Mouse (Mus musculus) heart, adult 8-10 months (tissue): ENCODE results near the gene Cnst. TPM values are rescaled to one million over a fixed set of nuclear protein-coding genes. Genes with fewer than 3 reads are reported as not detected.

ENCODE experiments used
- DNase-seq: peaks from one replicate; pipeline ENCODE4 v3.0.0; 2022; ENCODE audit warnings: low spot score
- total RNA-seq, 4 experiments: library from RNA; stranded (reverse); gene quantifications; 2 replicates each; pipeline ENCODE4 v1.2.4; 2022

Gene Cnst
- total RNA-seq, 4 experiments from 2014 or later, result 44.7 to 54.0 (median 46.4) TPM

- DNase-seq, result peak; percentile 27
These were observed 7.2 kb downstream of the Cnst start for GRCm38 (mm10) chr1:179553197-179553948.

- DNase-seq, result no peak
These were observed 7.8 kb downstream of the Cnst start for GRCm38 (mm10) chr1:179553949-179554347.

- no peak for DNase-seq
These were observed 10.8 kb downstream of the Cnst start for GRCm38 (mm10) chr1:179556921-179557320.

GRCm38 (mm10) chr1:179559446-179560194, 13.4 kb downstream of the Cnst start:
- peak; percentile 69 for DNase-seq

GRCm38 (mm10) chr1:179560845-179561430, 14.8 kb downstream of the Cnst start:
- DNase-seq, result no peak

GRCm38 (mm10) chr1:179563211-179563610, 17.0 kb downstream of the Cnst start:
- DNase-seq, result no peak

GRCm38 (mm10) chr1:179563926-179564325, 17.8 kb downstream of the Cnst start:
- no peak for DNase-seq

- no peak for DNase-seq
These were observed 21.4 kb downstream of the Cnst start for GRCm38 (mm10) chr1:179567558-179567957.

- DNase-seq, result no peak
These were observed 22.7 kb downstream of the Cnst start for GRCm38 (mm10) chr1:179568690-179569398.

- no peak for DNase-seq
These were observed 24.3 kb downstream of the Cnst start for GRCm38 (mm10) chr1:179570482-179570881.

GRCm38 (mm10) chr1:179571686-179572085, 25.5 kb downstream of the Cnst start:
- no peak for DNase-seq

GRCm38 (mm10) chr1:179573650-179574206, 27.6 kb downstream of the Cnst start:
- no peak for DNase-seq

GRCm38 (mm10) chr1:179578625-179579024, 32.5 kb downstream of the Cnst start:
- DNase-seq, result no peak

GRCm38 (mm10) chr1:179580200-179580599, 34.0 kb downstream of the Cnst start:
- no peak for DNase-seq

GRCm38 (mm10) chr1:179581422-179581821, 35.3 kb downstream of the Cnst start:
- DNase-seq, result no peak

GRCm38 (mm10) chr1:179582021-179582433, 35.9 kb downstream of the Cnst start:
- peak; percentile 57 for DNase-seq

- DNase-seq, result no peak
These were observed 36.9 kb downstream of the Cnst start for GRCm38 (mm10) chr1:179583090-179583489.

- no peak for DNase-seq
These were observed 38.0 kb downstream of the Cnst start for GRCm38 (mm10) chr1:179584220-179584619.

- DNase-seq, result no peak
These were observed 39.5 kb downstream of the Cnst start for GRCm38 (mm10) chr1:179585646-179586045.

- no peak for DNase-seq
These were observed 40.4 kb downstream of the Cnst start for GRCm38 (mm10) chr1:179586430-179587095.

- DNase-seq, result no peak
These were observed 42.1 kb downstream of the Cnst start for GRCm38 (mm10) chr1:179588230-179588629.
